Mouse (Mus musculus) hematopoietic stem cell, adult 5-6 weeks (primary cell): Measurements from ENCODE around the gene Fas. TPM values are rescaled to one million over a fixed set of nuclear protein-coding genes. Genes with fewer than 3 reads are reported as not detected.

Experiments
- ATAC-seq, 2 experiments: fragments of 125-278 bp in 1 of 2; replicated peaks in 1 of 2; 2 replicates each; pipeline ENCODE4 v1.8.0; 2016 to 2017; ENCODE audit warnings: inconsistent platforms in 2 of 2, mild to moderate bottlenecking in 2 of 2, moderate number of reproducible peaks in 2 of 2, low read depth in 1 of 2, moderate TSS enrichment in 1 of 2; ENCODE audit not compliant: low FRiP score in 2 of 2, poor library complexity in 2 of 2, severe bottlenecking in 2 of 2, insufficient read depth in 1 of 2, low TSS enrichment in 1 of 2
- total RNA-seq: library from RNA; stranded (forward); fragments of 172-1452, 232-1000 nt; gene quantifications from 2 replicates; pipeline ENCODE4 v1.2.3, GENCODE M21; 2017

Fas gene
- 2.8 and 3.6 TPM in 2 replicates for total RNA-seq

GRCm38 (mm10) chr19:34289948-34290789, at the start of gene Fas:
Fas (plus strand) TSS chr19:34290666.
- ATAC-seq: peak; percentile 91 to 95

DNA sequence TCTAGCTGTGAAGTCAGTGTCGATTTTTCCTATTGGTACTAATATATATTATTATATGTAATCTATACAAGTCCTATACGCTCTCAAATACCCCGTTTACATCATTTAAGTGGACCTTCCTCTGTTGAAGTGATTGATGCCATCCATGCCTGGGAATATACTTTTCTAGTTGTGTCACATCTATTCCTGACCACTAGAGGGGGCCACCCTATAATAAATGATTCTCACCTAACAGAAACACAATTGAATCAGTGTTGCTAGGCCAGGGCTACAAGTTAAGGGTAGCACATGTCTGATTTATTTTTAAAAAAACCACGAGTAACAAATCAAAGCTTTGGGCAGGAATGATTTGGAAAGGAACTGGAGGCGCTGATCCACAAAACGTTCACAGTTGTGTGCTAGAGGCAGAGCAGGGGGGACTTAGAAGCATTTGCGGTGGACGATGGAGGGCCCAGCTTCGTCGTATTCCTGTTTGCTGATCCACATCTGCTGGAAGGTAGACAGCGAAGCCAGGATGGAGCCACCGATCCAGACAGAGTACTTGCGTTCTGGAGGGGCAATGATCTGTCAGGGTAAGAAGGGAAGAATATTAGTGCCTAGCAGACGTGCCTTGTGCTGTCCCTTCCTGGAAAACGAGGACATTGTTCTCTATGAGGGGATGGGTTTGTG, 49.1 kb upstream of the Fas start:
- peak in 1 of 2 experiments; percentile 48; a peak in 1 of 4 replicates for ATAC-seq

DNA sequence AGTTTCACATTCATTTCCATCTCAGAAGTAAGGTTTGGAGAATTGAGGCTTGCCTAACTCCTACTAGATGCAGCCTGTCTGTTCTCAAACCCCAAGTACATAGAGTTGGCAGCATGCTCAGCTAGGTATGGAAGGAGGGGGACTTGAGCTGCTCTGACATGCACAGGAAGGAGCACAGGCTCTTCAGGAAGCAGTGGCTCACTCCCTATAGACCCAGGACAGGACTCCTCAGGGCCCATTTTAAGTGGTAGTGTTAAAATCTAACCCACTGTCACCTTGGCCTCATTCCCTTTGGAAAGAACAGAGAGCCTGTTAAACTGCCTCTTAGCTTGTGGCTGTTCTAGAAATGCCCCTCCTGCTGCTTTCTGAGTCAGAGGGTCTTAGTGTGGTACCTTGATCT, 47.5 kb upstream of the Fas start:
- no peak for ATAC-seq

DNA sequence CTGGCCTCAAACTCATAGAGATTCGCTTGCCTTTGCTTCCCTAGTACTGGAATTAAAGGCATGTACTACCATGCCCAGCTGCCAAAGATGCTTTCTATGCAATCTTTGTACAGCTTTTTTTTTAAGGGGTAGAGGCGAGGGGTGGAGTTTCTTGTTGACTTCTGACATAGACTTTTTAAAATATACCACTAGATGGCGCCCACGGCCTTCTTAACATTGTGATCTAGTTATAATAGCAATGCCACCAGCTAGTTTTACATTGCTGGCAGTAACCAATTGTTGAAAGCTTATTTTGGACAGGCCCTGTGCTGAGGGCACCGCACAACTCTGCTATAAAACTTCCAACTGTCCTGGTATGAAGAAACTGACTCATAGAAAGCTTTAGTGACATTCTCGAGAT, 46.4 kb upstream of the Fas start:
- ATAC-seq: peak; percentile 55 to 74; a peak in 3 of 4 replicates

- ATAC-seq: peak; percentile 76 to 80; a peak in 3 of 4 replicates
Observed at GRCm38 (mm10) chr19:34248558-34248957, 41.9 kb upstream of the Fas start.

DNA sequence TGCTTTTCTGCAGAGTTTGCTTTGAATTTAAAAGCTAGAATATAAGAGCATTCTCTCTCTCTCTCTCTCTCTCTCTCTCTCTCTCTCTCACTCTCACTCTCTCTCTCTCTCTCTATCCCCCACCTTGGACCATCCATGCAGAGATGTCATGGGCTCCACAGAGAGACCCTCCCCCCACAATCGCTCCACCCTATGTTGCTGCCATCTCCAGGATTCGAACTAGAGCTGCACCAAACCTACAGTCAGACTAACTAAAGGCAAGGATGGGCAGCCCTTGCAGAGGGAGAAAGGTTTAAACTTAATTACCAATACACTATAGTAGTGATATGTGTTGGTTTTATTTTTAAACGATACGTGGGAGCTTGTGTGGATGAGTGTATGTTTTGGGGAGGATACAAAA, 39.8 kb upstream of the Fas start:
- no peak for ATAC-seq

GRCm38 (mm10) chr19:34251900-34252299, 38.6 kb upstream of the Fas start:
- ATAC-seq: no peak

DNA sequence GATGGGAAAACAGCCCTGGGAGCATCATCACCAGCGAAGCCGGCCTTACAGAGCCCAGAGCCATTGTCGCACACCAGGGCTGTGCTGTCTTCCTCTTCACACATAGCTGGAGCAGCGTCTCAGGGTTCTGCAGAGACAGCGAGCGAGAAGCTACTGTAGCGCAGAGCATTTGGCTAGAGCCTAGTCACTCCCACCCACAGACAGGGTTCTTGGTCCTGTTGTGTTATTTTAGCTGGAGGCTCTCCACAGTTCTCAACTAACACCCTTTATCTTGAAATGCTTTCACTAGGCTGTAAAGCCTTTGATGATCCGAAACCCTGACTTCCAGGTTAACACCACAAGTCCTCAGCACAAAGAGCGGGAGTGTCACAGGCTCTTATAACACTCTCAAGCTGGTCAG, 38.0 kb upstream of the Fas start:
- ATAC-seq: no peak

GRCm38 (mm10) chr19:34254101-34254879, 36.2 kb upstream of the Fas start:
- ATAC-seq: peak; percentile 53 to 72

DNA sequence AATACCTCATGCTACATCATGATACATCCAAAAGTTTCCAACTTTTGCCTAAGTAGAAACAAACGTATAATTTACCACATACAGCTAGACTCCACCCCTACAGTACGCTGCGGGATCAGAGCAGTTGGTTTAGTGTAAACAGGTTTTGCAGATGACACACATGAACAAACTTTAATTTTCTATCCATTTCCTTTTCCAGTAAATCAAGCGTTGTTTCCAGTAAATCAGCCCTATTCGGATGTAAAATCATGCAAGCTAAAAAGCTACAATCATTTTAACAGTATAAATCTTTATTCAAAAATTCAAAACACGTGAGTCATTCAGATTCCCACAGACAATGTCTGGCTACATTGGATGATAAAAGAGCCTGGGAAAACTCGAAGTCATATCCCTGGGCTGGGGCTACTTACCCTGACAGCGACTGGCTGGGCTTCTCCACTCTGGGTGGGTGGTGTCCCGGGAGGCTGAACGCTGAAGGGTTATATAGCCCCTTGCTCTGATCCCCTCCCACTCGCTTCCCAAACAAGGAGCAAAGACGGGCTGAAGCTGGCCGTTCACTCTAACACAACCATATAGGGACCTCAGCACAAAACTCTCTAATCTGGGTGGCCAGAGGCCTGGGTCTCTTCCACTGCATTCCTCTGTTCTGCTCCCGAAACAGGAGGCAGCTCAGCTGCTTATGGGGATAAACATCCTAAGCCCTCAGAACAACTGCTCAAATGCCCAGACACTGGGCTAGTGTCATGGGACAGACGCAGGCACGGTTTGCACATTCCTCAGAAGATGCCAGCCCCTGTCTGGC, 35.4 kb upstream of the Fas start, which contains the start of gene Acta2:
Gene Acta2 (minus strand): TSS at position 711 of the 802 bp plus-strand sequence.
- no peak for ATAC-seq

DNA sequence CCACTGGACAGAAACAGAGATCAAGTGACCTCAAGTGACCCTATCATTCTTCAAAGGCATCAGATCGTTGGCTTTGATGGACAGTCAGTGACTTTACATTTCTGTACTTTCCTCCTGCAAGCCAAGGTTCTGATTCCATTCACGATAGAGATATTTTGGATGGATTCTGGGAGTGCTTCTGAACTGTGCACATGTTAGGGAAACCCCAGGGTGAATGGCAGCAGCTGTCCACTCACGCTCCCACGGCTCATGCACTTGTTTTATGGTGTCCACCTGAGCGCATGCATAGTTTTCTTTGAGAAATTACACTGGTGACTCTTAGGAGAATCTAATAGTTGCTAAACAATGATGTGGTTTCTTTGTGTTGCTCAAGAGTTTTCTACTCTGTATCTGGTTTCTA, 34.3 kb upstream of the Fas start:
- ATAC-seq: no peak

DNA sequence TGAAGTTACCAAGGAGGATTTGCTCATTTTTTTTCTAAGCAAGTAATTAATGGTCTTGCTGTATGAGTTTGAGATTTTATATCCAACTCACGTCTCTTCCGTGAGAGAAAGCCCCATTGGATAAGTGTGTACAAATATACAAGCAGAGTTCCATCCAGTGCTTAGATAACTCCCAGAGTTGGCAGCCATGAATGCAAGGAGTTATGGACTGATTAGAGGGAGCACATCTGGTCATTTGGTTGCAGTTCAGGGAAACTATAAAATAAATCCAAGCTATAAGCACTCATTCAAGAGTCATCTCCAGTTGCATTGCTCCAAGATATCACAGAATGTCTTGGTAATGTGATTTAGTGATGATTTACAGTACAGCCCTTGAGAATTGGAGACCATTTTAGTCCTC, 33.5 kb upstream of the Fas start:
- ATAC-seq: no peak

GRCm38 (mm10) chr19:34262273-34262974, 28.0 kb upstream of the Fas start:
- no peak; a peak in 1 of 4 replicates for ATAC-seq

DNA sequence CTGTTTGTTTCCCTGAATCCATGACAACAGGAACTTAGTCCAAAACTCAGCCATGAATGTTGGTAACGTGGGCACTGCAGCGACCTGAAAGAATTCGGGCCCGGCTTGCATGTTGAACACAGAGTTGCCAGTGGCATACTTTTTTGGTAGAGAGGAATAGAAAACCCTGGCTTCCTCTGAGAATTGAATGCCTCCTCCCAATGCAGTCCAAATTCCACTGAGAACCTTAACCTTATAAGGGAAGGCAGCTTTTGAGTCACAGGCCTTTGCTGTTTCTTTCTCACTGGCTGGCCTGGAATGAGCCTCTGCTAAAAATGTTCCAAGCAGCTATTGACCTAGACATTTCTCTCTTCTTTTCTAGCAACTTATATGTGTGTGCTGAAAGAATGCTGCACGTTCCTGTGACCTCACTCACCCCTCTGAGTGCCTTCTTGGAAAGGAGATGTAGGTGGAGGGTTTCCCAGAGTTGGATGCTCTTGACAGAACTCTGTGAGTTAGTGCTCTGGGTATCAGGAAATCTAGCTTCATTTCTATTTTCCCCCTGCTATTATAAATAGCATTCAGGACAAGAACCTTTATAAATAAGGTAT, 24.8 kb upstream of the Fas start:
- ATAC-seq: no peak

GRCm38 (mm10) chr19:34268991-34269390, 21.5 kb upstream of the Fas start:
- no peak for ATAC-seq

DNA sequence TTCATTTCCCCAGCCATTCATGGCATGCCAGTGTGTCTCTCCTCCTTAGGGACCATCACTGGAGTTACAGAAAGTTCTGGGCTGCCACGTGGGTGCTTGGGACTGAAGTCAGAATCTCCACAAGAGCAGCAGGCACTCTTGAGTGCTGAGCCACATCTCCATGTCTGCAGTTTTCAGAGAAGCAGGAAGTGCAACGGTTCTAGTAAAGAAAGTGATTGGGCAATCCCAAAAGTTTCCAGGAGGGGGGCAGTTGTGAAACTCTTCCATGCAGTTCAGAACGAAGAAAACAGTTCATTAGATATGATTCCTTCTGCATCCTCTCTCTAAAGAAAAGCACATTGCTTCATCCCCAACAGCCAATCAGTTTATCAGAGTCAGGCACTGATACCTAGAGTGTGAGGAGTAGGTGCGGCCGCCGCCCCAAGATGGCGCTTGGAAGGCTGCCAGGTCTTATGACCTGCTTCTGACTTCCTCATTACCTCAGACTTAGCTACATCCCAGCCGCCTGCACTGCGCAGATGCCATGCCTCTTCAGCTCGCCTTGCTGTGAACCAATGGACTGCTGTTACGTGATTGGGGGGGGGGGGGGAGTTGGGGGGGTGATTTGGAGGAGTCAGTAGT, 20.2 kb upstream of the Fas start:
- peak; percentile 62 to 64; a peak in 2 of 4 replicates for ATAC-seq
